Comparison of ENCODE assay signal across 12 mouse cellular contexts in the genomic region with DNA sequence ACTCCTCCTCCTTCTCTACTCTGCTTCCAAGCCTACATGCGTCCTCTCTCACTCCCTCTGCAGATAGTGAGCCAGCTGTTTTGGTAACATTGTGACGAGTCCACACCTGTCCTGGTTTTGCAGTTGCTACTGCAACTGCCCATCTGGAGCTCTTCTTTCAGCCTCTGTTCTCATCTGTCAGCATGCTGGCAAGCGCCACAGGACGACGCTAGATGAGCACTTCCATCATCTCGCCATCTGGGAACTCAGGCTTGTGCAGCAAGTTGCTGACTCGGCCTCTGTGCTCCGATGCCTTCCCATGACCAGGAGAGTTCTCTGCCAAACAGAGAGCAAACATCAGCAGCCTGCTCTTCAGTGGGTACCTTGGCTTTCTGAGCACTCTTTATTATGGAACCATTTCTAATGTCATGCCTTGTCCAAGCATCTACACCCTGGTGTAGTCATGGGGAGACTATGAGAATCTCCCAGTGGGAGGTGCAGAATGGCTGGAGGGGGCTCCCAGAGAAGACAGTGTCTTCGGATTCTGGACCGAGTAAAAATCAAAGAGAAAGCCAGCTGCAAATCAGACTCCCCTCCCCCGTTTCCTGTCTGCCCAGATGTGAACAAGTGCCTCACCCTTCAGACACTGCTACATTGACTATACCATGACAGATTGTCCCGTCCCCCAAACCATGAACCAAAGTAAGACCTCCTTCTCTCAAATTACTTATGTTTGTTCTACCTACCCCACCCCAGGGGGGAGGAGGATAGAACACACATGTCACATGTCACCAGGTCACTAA. TPM values are rescaled to one million over a fixed set of nuclear protein-coding genes. Genes with fewer than 3 reads are reported as not detected.
A peak's percentile ranks its signal among the peaks of the same experiment; 100 is the strongest.
DNase-seq lines count a peak whose midpoint lies in the region; ATAC-seq and TF ChIP-seq lines count a peak whose summit lies in the region.
"Had no signal": no experiment of that assay in that cellular context is flagged by ENCODE, and none has a peak within 500 bp of the region (broad histone marks: within the 10 kb centered on the region; RNA-seq: fewer than 3 reads in every experiment).

No protein-coding gene starts in this region.

- TF ChIP-seq EP300 in heart, adult 2 months (IDR thresholded peaks at IDR 0.05; ENCODE audit: insufficient read depth, low read depth, low read length): no peak
- TF ChIP-seq EP300 in CH12.LX (IDR thresholded peaks at IDR 0.05; ENCODE audit: low read length): no peak

- in situ Hi-C loops in CH12.LX (cut with MboI; ENCODE audit: low pct_ligation_motif_present, low pct_unique_long_range_greater_than_20kb, low sequenced_read_pairs): no loop called here

- no peaks in the 10 kb centered on the region for H3K27me3 ChIP-seq in heart, adult 2 months (ENCODE audit: control insufficient read depth, insufficient read depth, low read length)
- H3K27me3 ChIP-seq in heart, embryonic 11.5 days (ENCODE audit: control insufficient read depth, insufficient read depth, low read length): no peaks in the 10 kb centered on the region
- no peaks in the 10 kb centered on the region for H3K27me3 ChIP-seq in CH12.LX (replicated peaks)
- H3K27me3 ChIP-seq in myocyte (ENCODE audit: control insufficient read depth, insufficient read depth, insufficient read length): no peaks in the 10 kb centered on the region
- H3K27me3 ChIP-seq: stomach, embryonic 15.5 days had no signal

- no peak overlapping the region for H3ac ChIP-seq in myocyte (ENCODE audit: control insufficient read depth, insufficient read length)

- ATAC-seq in heart, embryonic 11.5 days (replicated peaks; ENCODE audit: insufficient number of reproducible peaks, low FRiP score, low TSS enrichment): no peak
- ATAC-seq: forebrain, postnatal 0 days had no signal

- intact Hi-C loops in heart, adult 2 months (cut with DNase I): loop anchor here (5.0 kb wide), 1 partner anchor 45 kb away; no protein-coding TSS in a partner anchor
- intact Hi-C loops in gastrocnemius, postnatal 14 days (cut with DNase I; ENCODE audit: low total_unique reads): no loop called here

- peaks cover 2% of the 10 kb centered on the region; the same call in 1 of the 2 replicates for H3K4me1 ChIP-seq in heart, adult 2 months (ENCODE audit: control insufficient read depth, insufficient read depth, low read length)
- peaks cover 12% of the 10 kb centered on the region for H3K4me1 ChIP-seq in heart, embryonic 11.5 days (ENCODE audit: control insufficient read depth, insufficient read depth, low read length)
- H3K4me1 ChIP-seq in CH12.LX (ENCODE audit: control insufficient read depth in 1 of 2, insufficient read depth in 2 of 2): peaks cover 10 to 14% of the 10 kb centered on the region in 2 experiments
- H3K4me1 ChIP-seq: stomach, embryonic 15.5 days had no signal

- H3K4me2 ChIP-seq in heart, embryonic 11.5 days: no peak overlapping the region
- H3K4me2 ChIP-seq in CH12.LX (ENCODE audit: insufficient read depth, low read depth, poor library complexity, severe bottlenecking) (no peak overlapping the region; the same call in 1 of the 2 replicates), myocyte (ENCODE audit: low read depth) (no peak overlapping the region)
- H3K4me2 ChIP-seq: stomach, embryonic 15.5 days had no signal

- no peak overlapping the region for H3K27ac ChIP-seq in heart, adult 2 months
- H3K27ac ChIP-seq in heart, embryonic 11.5 days (ENCODE audit: low read depth, low read length): no peak overlapping the region
- no peak overlapping the region for H3K27ac ChIP-seq in CH12.LX (ENCODE audit: insufficient read depth, low read depth)
- H3K27ac ChIP-seq: stomach, embryonic 15.5 days had no signal

- no peak overlapping the region for H3K4me3 ChIP-seq in heart, adult 2 months
- no peak overlapping the region for H3K4me3 ChIP-seq in heart, embryonic 11.5 days (ENCODE audit: low read depth, low read length)
- H3K4me3 ChIP-seq in CH12.LX (replicated peaks in 1 of 3; ENCODE audit: low read depth in 2 of 3, low read length in 2 of 3, poor library complexity in 1 of 3): no peak overlapping the region
- H3K4me3 ChIP-seq in myocyte: no peak overlapping the region
- H3K4me3 ChIP-seq: stomach, embryonic 15.5 days had no signal

- TF ChIP-seq CTCF in heart, adult 2 months (IDR thresholded peaks at IDR 0.05): no peak
- no peak for TF ChIP-seq CTCF in CH12.LX (conservative IDR thresholded peaks at IDR 0.05 in 1 of 2, IDR thresholded peaks at IDR 0.05 in 1 of 2; ENCODE audit: low read depth in 2 of 2, low read length in 2 of 2)

- no peaks in the 10 kb centered on the region for H3K79me2 ChIP-seq in heart, adult 2 months (replicated peaks; ENCODE audit: control insufficient read depth, insufficient read depth, low read length)
- H3K79me2 ChIP-seq in CH12.LX (replicated peaks; ENCODE audit: control insufficient read depth, extremely low read depth, insufficient read depth, poor library complexity, severe bottlenecking) (no peaks in the 10 kb centered on the region), myocyte (ENCODE audit: control insufficient read depth, insufficient read depth) (no peaks in the 10 kb centered on the region)

- no peak overlapping the region for H3K9ac ChIP-seq in heart, adult 2 months (ENCODE audit: low read depth, low read length)
- no peak overlapping the region for H3K9ac ChIP-seq in heart, embryonic 11.5 days (ENCODE audit: low read depth, low read length)
- H3K9ac ChIP-seq in CH12.LX (ENCODE audit: insufficient read depth, low read depth): no peak overlapping the region
- H3K9ac ChIP-seq: forebrain, postnatal 0 days; stomach, embryonic 15.5 days had no signal

- no peaks in the 10 kb centered on the region for H3K9me3 ChIP-seq in heart, embryonic 11.5 days (replicated peaks; ENCODE audit: control insufficient read depth, low read length)
- H3K9me3 ChIP-seq in CH12.LX (replicated peaks; ENCODE audit: low read length): no peaks in the 10 kb centered on the region
- H3K9me3 ChIP-seq: stomach, embryonic 15.5 days had no signal

- dilution Hi-C loops in CH12.LX (cut with MboI; ENCODE audit: extremely low pct_ligation_motif_present, extremely low pct_unique_long_range_greater_than_20kb, low sequenced_read_pairs): no loop called here

- no peak for TF ChIP-seq RAD21 in CH12.LX (IDR thresholded peaks at IDR 0.05; ENCODE audit: low read depth, low read length)

- H3K36me3 ChIP-seq in heart, adult 2 months (ENCODE audit: control insufficient read depth, insufficient read depth, low read length): no peaks in the 10 kb centered on the region
- peaks cover 26% of the 10 kb centered on the region; the same call in 1 of the 2 replicates for H3K36me3 ChIP-seq in heart, embryonic 11.5 days (ENCODE audit: control insufficient read depth, insufficient read depth, low read length)
- H3K36me3 ChIP-seq in CH12.LX (replicated peaks in 1 of 2; ENCODE audit: control insufficient read depth in 1 of 2, insufficient read depth in 1 of 2, low read length in 1 of 2) (peaks cover 0 to 24% of the 10 kb centered on the region in 2 experiments), myocyte (ENCODE audit: control insufficient read depth, insufficient read depth) (peaks cover 36% of the 10 kb centered on the region)

- DNase-seq in heart, adult 2 months: peak; percentile 37 to 41
- DNase-seq in CH12.LX (ENCODE audit: extremely low read depth): peak; percentile 29
- DNase-seq in gastrocnemius, postnatal 14 days: peak; percentile 63
- no peak for DNase-seq in urinary bladder, postnatal 25 days (ENCODE audit: low spot score)
- DNase-seq in layer of hippocampus, postnatal 36 days: no peak
- no peak for DNase-seq in spleen, postnatal 36 days (ENCODE audit: low spot score in 2 of 2)
- DNase-seq: adrenal gland, adult 8-10 months; cerebellum, postnatal 25 days; forebrain, postnatal 0 days had no signal

- WGBS in heart, adult 2 months: 60% methylated on average over 12 of the region's 12 CpGs
- WGBS in heart, embryonic 11.5 days (ENCODE audit: insufficient replicate concordance): 54% methylated on average over 12 of the region's 12 CpGs

- no peak for TF ChIP-seq POLR2A in heart, adult 2 months (IDR thresholded peaks at IDR 0.05; ENCODE audit: insufficient read depth, low read depth, low read length)
- TF ChIP-seq POLR2A in CH12.LX (IDR thresholded peaks at IDR 0.05; ENCODE audit: low read depth, low read length) (no peak), myocyte (IDR thresholded peaks at IDR 0.05; ENCODE audit: insufficient read length, low read depth) (no peak)

TF ChIP-seq in CH12.LX, 34 proteins besides CTCF, POLR2A, EP300 and RAD21 (continues in another document):
- TF ChIP-seq USF1 (IDR thresholded peaks at IDR 0.05; ENCODE audit: low read depth, low read length) (no peak), TCF12 (IDR thresholded peaks at IDR 0.05; ENCODE audit: low read depth, low read length) (no peak), MYC (IDR thresholded peaks at IDR 0.05; ENCODE audit: low read depth, low read length) (no peak), PAX5 (IDR thresholded peaks at IDR 0.05; ENCODE audit: low read length) (no peak), BHLHE40 (IDR thresholded peaks at IDR 0.05; ENCODE audit: low read depth, low read length) (no peak)

TF ChIP-seq in myocyte, 11 proteins besides CTCF, POLR2A, EP300 and RAD21:
- TF ChIP-seq E2F4 (IDR thresholded peaks at IDR 0.05; ENCODE audit: insufficient read depth): no peak
- TF ChIP-seq MYOG (IDR thresholded peaks at IDR 0.05; ENCODE audit: control insufficient read depth in 1 of 3, insufficient read depth in 1 of 3, insufficient read length in 2 of 3, low read depth in 2 of 3): peak in 1 of 3 experiments; percentile 26
- TF ChIP-seq MYOD1 (IDR thresholded peaks at IDR 0.05; ENCODE audit: control insufficient read depth in 1 of 3, insufficient read length in 2 of 3, low read depth in 2 of 3): peak in 2 of 3 experiments; percentile 19 to 69

RNA-seq across cellular contexts. Expression of gene Cwc15, which starts 47.4 kb away (rescaled TPM):
- 10 to 100 TPM; 60.8 to 71.6 TPM for total RNA-seq in heart, adult 2 months (2021)
- polyA plus RNA-seq in heart, adult 2 months (2012; rRNA removed): 13.6 and 21.6 TPM in 2 replicates
- polyA plus RNA-seq in heart, embryonic 11.5 days (2014; fragmentation: Nextera tagmentation; extraction: Ambion mirVana): 147 and 149 TPM in 2 replicates
- total RNA-seq in CH12.LX (2012; rRNA removed): 107 and 125 TPM in 2 replicates
- total RNA-seq in CH12.LX (2014; rRNA removed): 190 and 230 TPM in 2 replicates
- polyA plus RNA-seq in CH12.LX (2012; ENCODE audit: insufficient read length, low read depth): 221 and 276 TPM in 2 replicates
- 10 to 100 TPM; 94.1 to 94.4 TPM for total RNA-seq in gastrocnemius, postnatal 14 days (2021)
- 107 TPM for polyA plus RNA-seq in myocyte (2012; fragmentation: generic; extraction: Trizol)
- total RNA-seq in layer of hippocampus, postnatal 36 days (2021): 10 to 100 TPM; 82.5 to 83.3 TPM

RNA-seq across cellular contexts. Expression of gene Kdm4d, which starts 47.5 kb away (rescaled TPM):
- total RNA-seq in heart, adult 2 months (2021): not detected
- polyA plus RNA-seq in heart, adult 2 months (2012; rRNA removed): 0.18 TPM in 1 of 2 replicates, not detected in the other
- 0.13 TPM in 1 of 2 replicates, not detected in the other for polyA plus RNA-seq in heart, embryonic 11.5 days (2014; fragmentation: Nextera tagmentation; extraction: Ambion mirVana)
- total RNA-seq in CH12.LX (2012; rRNA removed) (0.08 and 0.21 TPM in 2 replicates), CH12.LX (2014; rRNA removed) (0.27 and 0.28 TPM in 2 replicates)
- polyA plus RNA-seq in CH12.LX (2012; ENCODE audit: insufficient read length, low read depth) (0.30 and 0.37 TPM in 2 replicates), myocyte (2012; fragmentation: generic; extraction: Trizol) (not detected)
- total RNA-seq in gastrocnemius, postnatal 14 days (2021): not detected
- total RNA-seq in layer of hippocampus, postnatal 36 days (2021): 1 to 10 TPM in 1 of 2 experiments, under 1 TPM in 1; 0.97 to 1.3 TPM

Comparison
In these comparisons a context has a peak if more than half of its experiments do, and no peak if none do; other contexts are left out.
1. DNase-seq: peak in heart, adult 2 months (2 of 2), CH12.LX (single experiment) and gastrocnemius, postnatal 14 days (single experiment); none in urinary bladder, postnatal 25 days (single experiment), layer of hippocampus, postnatal 36 days (0 of 2) and spleen, postnatal 36 days (0 of 2).